Mouse (Mus musculus) intestine, embryonic 15.5 days (tissue): ENCODE data around the gene Tnip3. TPM values are rescaled to one million over a fixed set of nuclear protein-coding genes. Genes with fewer than 3 reads are reported as not detected.

ENCODE experiments used
- ATAC-seq: fragments of 200-750 bp; cut with Nextera tagmentation; 2 replicates; pipeline ENCODE4 v1.8.0; 2017; ENCODE audit warnings: moderate TSS enrichment, moderate library complexity
- H3K27ac ChIP-seq: fragments of 300-500 bp; sonication (generic); 2 replicates; pipeline ENCODE4 v1.5.1; 2015; ENCODE audit warnings: mild to moderate bottlenecking, inconsistent platforms
- H3K27me3 ChIP-seq: fragments of 300-500 bp; sonication (generic); replicated peaks from 2 replicates; pipeline ENCODE4 v1.6.1; 2015; ENCODE audit warnings: inconsistent platforms
- H3K36me3 ChIP-seq: fragments of 300-500 bp; sonication (generic); 2 replicates; pipeline ENCODE4 v1.6.1; 2015; ENCODE audit warnings: inconsistent platforms
- H3K4me1 ChIP-seq: fragments of 300-500 bp; sonication (generic); replicated peaks from 2 replicates; pipeline ENCODE4 v1.6.1; 2015; ENCODE audit warnings: inconsistent platforms
- H3K4me2 ChIP-seq: fragments of 300-500 bp; sonication (generic); replicated peaks from 2 replicates; pipeline ENCODE4 v1.6.1; 2015; ENCODE audit warnings: mild to moderate bottlenecking, inconsistent platforms
- H3K4me3 ChIP-seq: fragments of 300-500 bp; sonication (generic); replicated peaks from 2 replicates; pipeline ENCODE4 v1.5.1; 2015; ENCODE audit warnings: inconsistent platforms
- H3K9ac ChIP-seq: fragments of 300-500 bp; sonication (generic); 2 replicates; pipeline ENCODE4 v1.6.1; 2015; ENCODE audit warnings: inconsistent platforms
- H3K9me3 ChIP-seq: fragments of 300-500 bp; sonication (generic); 2 replicates; pipeline ENCODE4 v1.6.1; 2016; ENCODE audit warnings: inconsistent platforms
- WGBS: fragments of 180-500 bp; shearing (Covaris S2); methylation state at CpG from one replicate; pipeline ENCODE4 v1.1.7; 2015; 5-methylcytosine and 5-hydroxymethylcytosine counted together
- polyA plus RNA-seq: library from polyadenylated mRNA; unstranded; fragments of >200 nt; fragmentation: Nextera tagmentation; extraction: Ambion mirVana; gene quantifications from 2 replicates; pipeline ENCODE4 v1.2.1, GENCODE M21; 2015

Gene Tnip3
- polyA plus RNA-seq, 1 experiment from 2014 or later, result 0.15 TPM

GRCm38 (mm10) chr6:65623016-65623715, 98.1 kb downstream of the Tnip3 start:
- H3K4me1 ChIP-seq, result no peaks in the 10 kb centered on the region
- H3K36me3 ChIP-seq, result no peaks in the 10 kb centered on the region
- no peak overlapping the region for H3K4me3 ChIP-seq
- no peak for ATAC-seq
- H3K9ac ChIP-seq, result no peak overlapping the region
- 73% methylated on average over 3 of the region's 3 CpGs for WGBS
- no peaks in the 10 kb centered on the region for H3K27me3 ChIP-seq
- H3K4me2 ChIP-seq, result no peak overlapping the region
- no peaks in the 10 kb centered on the region for H3K9me3 ChIP-seq
- no peak overlapping the region for H3K27ac ChIP-seq

DNA sequence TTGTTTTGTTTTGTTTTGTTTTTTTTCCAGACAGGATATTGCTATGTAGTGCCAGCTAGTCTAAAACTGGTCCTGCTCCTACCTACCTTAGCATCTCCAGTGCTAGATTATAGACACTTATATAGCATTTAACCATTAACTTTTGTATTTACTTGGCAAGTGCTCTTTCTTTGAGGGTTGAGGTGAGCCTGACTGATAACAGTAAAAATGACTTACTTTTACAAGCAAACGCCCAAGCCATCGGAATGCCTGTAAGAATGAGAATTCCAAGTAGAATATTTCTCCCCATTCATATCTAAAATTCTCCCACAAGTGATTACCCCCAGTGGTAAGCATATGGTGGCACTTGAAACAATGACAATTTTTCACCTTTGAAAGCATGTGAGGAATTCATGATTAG, 105.5 kb downstream of the Tnip3 start:
- 69% methylated on average over 2 of the region's 2 CpGs for WGBS
- no peaks in the 10 kb centered on the region for H3K36me3 ChIP-seq
- H3K9ac ChIP-seq, result no peak overlapping the region
- H3K4me2 ChIP-seq, result no peak overlapping the region
- H3K9me3 ChIP-seq, result no peaks in the 10 kb centered on the region
- no peak overlapping the region for H3K4me3 ChIP-seq
- H3K27ac ChIP-seq, result no peak overlapping the region
- no peaks in the 10 kb centered on the region for H3K27me3 ChIP-seq
- peak; percentile 78 for ATAC-seq
- no peaks in the 10 kb centered on the region for H3K4me1 ChIP-seq

DNA sequence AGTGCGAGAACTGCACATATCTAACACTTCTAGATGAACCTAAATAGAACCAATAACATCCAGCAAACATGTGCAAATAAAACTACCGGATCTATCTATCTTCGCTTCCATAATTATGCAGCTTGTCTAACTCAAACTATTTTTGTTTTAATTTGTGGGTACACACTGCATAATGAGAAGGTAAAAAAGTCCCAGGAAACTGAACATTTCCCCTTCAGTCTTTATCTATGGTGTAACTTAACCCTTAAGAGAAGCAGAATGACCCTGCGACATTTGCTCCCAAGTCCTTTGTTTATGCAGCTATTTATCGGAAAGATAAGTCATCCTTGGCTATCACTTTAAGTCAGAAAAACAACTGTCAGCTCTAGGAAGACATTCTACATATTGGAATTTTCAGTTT, 107.1 kb downstream of the Tnip3 start:
- Histone ChIP-seq H3K4me1 (no peaks in the 10 kb centered on the region), H3K27ac (no peak overlapping the region), H3K4me3 (no peak overlapping the region), H3K9me3 (no peaks in the 10 kb centered on the region), H3K36me3 (no peaks in the 10 kb centered on the region), H3K4me2 (no peak overlapping the region), H3K27me3 (no peaks in the 10 kb centered on the region), H3K9ac (no peak overlapping the region)
- no peak for ATAC-seq
- WGBS, result 62% methylated on average over 5 of the region's 5 CpGs

DNA sequence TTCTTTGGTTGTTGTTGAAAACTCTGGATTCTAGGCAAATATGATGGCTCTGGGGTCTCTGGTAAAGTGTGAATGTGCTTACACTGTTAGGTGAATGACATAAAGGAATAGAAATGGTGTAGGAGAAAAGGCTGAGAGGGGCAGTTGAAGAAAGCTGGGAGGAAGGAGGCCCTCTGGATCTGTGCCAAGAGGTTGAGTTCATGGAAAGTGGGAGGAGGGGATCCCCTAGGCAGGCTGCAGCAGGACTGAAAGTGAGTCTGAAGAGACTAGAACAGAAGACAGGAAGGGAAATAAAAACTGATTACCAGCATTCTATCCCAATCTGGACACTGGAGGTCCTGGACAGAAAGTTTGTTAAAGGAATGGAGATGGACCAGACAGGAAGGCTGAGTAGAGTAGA, 117.3 kb downstream of the Tnip3 start:
- no peak overlapping the region for H3K9ac ChIP-seq
- no peaks in the 10 kb centered on the region for H3K9me3 ChIP-seq
- H3K36me3 ChIP-seq, result no peaks in the 10 kb centered on the region
- no peak overlapping the region for H3K27ac ChIP-seq
- H3K27me3 ChIP-seq, result no peaks in the 10 kb centered on the region
- no peak overlapping the region for H3K4me3 ChIP-seq
- no peak overlapping the region for H3K4me2 ChIP-seq
- no peak for ATAC-seq
- H3K4me1 ChIP-seq, result no peaks in the 10 kb centered on the region

DNA sequence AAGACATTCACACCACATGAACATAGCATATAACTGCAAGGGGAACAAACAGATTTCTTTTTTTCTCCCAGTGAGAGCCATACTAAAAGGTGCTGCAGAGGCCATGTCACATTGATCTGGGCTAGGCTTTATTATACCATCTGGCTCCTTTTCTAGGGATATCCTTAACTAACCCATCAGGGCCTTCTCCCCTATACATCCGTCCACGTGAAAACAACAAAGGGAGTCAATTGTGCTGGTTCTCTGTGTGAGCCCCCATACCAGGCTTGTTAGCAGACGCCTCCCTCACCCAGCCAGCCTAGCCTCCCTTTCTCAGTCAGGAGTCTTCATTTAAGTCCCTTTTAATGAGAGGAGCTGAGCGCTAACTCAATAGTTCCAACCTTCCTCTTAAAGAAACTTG, 119.0 kb downstream of the Tnip3 start:
- H3K9me3 ChIP-seq, result no peaks in the 10 kb centered on the region
- no peaks in the 10 kb centered on the region for H3K36me3 ChIP-seq
- H3K27ac ChIP-seq, result no peak overlapping the region
- no peaks in the 10 kb centered on the region for H3K4me1 ChIP-seq
- H3K27me3 ChIP-seq, result no peaks in the 10 kb centered on the region
- no peak overlapping the region for H3K9ac ChIP-seq
- WGBS, result 74% methylated on average over 4 of the region's 4 CpGs
- H3K4me2 ChIP-seq, result no peak overlapping the region
- H3K4me3 ChIP-seq, result no peak overlapping the region
- ATAC-seq, result no peak

- H3K4me1 ChIP-seq, result no peaks in the 10 kb centered on the region
Observed at GRCm38 (mm10) chr6:65646408-65646807, 121.3 kb downstream of the Tnip3 start.

GRCm38 (mm10) chr6:65647731-65648130, 122.6 kb downstream of the Tnip3 start:
- H3K4me3 ChIP-seq, result no peak overlapping the region
- H3K9ac ChIP-seq, result no peak overlapping the region
- H3K4me2 ChIP-seq, result no peak overlapping the region
- H3K36me3 ChIP-seq, result no peaks in the 10 kb centered on the region
- H3K27me3 ChIP-seq, result no peaks in the 10 kb centered on the region
- no peak for ATAC-seq
- 85% methylated on average over 6 of the region's 6 CpGs for WGBS
- no peaks in the 10 kb centered on the region for H3K4me1 ChIP-seq
- H3K27ac ChIP-seq, result no peak overlapping the region
- no peaks in the 10 kb centered on the region for H3K9me3 ChIP-seq

More at GRCm38 (mm10) chr6:65646408-65646807, 121.3 kb downstream of the Tnip3 start:
- H3K36me3 ChIP-seq, result no peaks in the 10 kb centered on the region
- H3K9me3 ChIP-seq, result no peaks in the 10 kb centered on the region
- WGBS, result 77% methylated on average over 3 of the region's 3 CpGs
- no peak for ATAC-seq
- no peaks in the 10 kb centered on the region for H3K27me3 ChIP-seq
- H3K4me2 ChIP-seq, result no peak overlapping the region
- no peak overlapping the region for H3K4me3 ChIP-seq
- no peak overlapping the region for H3K27ac ChIP-seq
- H3K9ac ChIP-seq, result no peak overlapping the region

DNA sequence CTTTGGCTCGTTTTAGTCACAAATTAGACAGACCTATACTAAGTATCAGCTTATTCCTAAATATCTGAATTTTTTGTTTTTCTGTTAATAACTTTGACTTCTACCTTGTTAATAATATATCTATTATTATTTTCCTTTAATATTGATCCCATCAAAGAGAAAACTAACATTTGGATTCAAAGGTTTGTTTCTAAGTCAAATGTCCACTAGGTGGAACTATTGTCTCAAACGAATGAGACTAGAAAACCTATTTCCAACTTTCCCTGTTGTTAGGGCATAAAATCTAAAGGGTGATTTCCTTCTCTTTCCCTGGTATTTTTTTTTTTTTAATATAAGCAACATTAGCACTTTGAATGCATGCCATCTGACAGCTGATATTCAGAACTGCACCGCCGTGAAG, 126.3 kb downstream of the Tnip3 start:
- no peak overlapping the region for H3K9ac ChIP-seq
- WGBS, result 28% methylated on average over 4 of the region's 4 CpGs
- no peaks in the 10 kb centered on the region for H3K9me3 ChIP-seq
- no peaks in the 10 kb centered on the region for H3K4me1 ChIP-seq
- H3K27me3 ChIP-seq, result no peaks in the 10 kb centered on the region
- no peak for ATAC-seq
- H3K36me3 ChIP-seq, result no peaks in the 10 kb centered on the region
- H3K4me2 ChIP-seq, result no peak overlapping the region
- H3K27ac ChIP-seq, result no peak overlapping the region
- no peak overlapping the region for H3K4me3 ChIP-seq

DNA sequence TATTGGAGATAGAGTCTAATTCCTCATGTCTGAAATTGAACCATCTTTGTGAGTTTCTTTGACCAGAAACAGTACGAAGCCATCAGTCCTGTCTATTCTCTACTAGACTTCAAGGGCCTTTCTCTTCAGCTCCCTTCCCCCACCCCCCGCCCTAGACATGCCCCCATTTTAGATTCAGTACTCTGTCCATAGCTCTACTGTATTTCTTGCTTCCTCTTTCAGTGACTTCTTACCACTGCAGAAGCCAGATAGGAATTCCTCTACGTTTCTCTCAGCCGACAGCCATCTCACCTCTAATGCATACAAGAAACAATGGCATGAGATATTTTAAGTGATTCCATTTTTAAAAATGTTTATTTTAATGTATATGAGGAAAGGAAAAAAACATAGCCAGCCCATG, 136.2 kb downstream of the Tnip3 start:
- 63% methylated on average over 4 of the region's 4 CpGs for WGBS
- Histone ChIP-seq H3K4me3 (no peak overlapping the region), H3K27ac (no peak overlapping the region), H3K4me2 (no peak overlapping the region), H3K9me3 (no peaks in the 10 kb centered on the region), H3K4me1 (no peaks in the 10 kb centered on the region), H3K36me3 (no peaks in the 10 kb centered on the region), H3K9ac (no peak overlapping the region), H3K27me3 (no peaks in the 10 kb centered on the region)
- no peak for ATAC-seq

DNA sequence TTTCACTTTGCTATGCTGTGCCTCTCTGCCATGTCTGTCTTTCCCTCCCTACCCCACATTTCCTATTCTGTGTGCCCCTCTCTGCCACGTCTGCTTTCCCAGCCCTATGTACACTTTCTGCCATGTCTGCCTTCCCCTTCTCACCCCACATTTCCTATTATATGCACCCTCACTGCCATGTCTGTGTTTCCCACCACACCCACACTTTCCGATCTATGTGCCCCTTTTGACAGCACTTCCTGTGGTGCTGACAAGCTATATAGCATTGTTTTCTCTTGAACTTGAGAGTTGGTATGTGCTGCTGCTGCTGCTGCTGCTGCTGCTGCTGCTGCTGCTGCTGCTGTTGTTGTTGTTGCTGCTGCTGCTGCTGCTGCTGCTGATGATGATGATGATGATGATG, 136.9 kb downstream of the Tnip3 start:
- Histone ChIP-seq H3K9me3 (no peaks in the 10 kb centered on the region), H3K9ac (no peak overlapping the region), H3K27me3 (no peaks in the 10 kb centered on the region), H3K27ac (no peak overlapping the region), H3K4me1 (no peaks in the 10 kb centered on the region), H3K36me3 (no peaks in the 10 kb centered on the region), H3K4me2 (no peak overlapping the region), H3K4me3 (no peak overlapping the region)
- WGBS, result 64% methylated on average over 2 of the region's 2 CpGs
- no peak for ATAC-seq

DNA sequence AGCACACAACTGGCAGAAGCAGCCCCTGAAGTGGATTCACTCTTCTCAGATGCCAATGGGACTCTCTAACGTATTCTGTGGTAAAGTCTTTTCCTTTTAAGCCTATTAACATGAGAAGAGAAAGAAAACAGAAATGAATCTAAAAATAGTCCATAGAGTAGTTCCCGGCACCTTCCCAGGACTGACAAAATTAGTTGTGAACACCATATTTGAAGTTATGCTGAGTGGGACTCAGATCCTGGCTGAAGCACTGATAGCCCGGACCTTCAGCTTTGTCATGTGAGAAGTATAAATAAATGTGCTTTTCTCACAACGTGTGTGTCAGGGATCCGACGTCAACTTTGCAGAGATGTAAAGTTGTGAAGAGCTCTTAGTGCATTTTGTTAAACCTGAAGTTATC, 138.9 kb downstream of the Tnip3 start:
- Histone ChIP-seq H3K4me1 (no peaks in the 10 kb centered on the region), H3K36me3 (no peaks in the 10 kb centered on the region), H3K4me2 (no peak overlapping the region), H3K27me3 (no peaks in the 10 kb centered on the region), H3K27ac (no peak overlapping the region), H3K9ac (no peak overlapping the region), H3K4me3 (no peak overlapping the region), H3K9me3 (no peaks in the 10 kb centered on the region)
- ATAC-seq, result no peak
- 58% methylated on average over 6 of the region's 6 CpGs for WGBS

DNA sequence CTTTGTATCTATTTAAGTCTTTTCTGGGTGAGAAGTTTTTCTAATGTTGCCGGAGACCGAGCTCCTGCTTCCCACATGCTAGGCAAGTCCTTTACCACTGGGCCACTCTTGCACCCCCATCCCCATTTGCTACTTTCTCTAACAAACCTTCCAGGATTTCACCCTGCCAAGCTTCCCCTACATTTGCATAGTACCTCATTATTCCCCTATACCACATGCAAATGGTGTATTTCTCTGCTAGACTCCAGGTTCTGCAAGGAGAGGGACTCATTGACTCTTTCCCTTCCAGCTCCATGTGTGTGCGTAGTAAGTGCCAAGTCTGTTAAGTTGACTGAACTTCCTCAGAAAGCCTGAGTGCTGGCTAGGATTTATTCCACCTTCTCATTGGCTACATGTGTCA, 141.2 kb downstream of the Tnip3 start:
- WGBS, result 90% methylated on average over 3 of the region's 3 CpGs
- Histone ChIP-seq H3K4me2 (no peak overlapping the region), H3K27ac (no peak overlapping the region), H3K36me3 (no peaks in the 10 kb centered on the region), H3K4me1 (no peaks in the 10 kb centered on the region), H3K9me3 (no peaks in the 10 kb centered on the region), H3K4me3 (no peak overlapping the region), H3K27me3 (no peaks in the 10 kb centered on the region; the same call in 1 of the 2 replicates), H3K9ac (no peak overlapping the region)
- no peak for ATAC-seq

- peaks cover 13% of the 10 kb centered on the region for H3K27me3 ChIP-seq
- no peak overlapping the region for H3K4me2 ChIP-seq
- H3K4me3 ChIP-seq, result no peak overlapping the region
- H3K4me1 ChIP-seq, result peaks cover 9% of the 10 kb centered on the region; the same call in 1 of the 2 replicates
- no peak overlapping the region for H3K27ac ChIP-seq
- no peaks in the 10 kb centered on the region for H3K9me3 ChIP-seq
- H3K9ac ChIP-seq, result no peak overlapping the region
- ATAC-seq, result peak; percentile 57
- no peaks in the 10 kb centered on the region for H3K36me3 ChIP-seq
- WGBS, result 35% methylated on average over 2 of the region's 2 CpGs
Observed at GRCm38 (mm10) chr6:65669971-65670370, 144.9 kb downstream of the Tnip3 start.
